Mouse (Mus musculus) mouse embryonic stem cell (cell line): ENCODE data around the gene Clec4a4.

Source experiments
- in situ Hi-C, 2 experiments: fragments of 300-500 bp; cut with MboI; formaldehyde crosslinking; loops; 1 replicate in 1 of 2; 3 replicates in 1 of 2; pipeline ENCODE4 v1.14.3; 2019 to 2020; ENCODE audit warnings: low sequenced_read_pairs in 2 of 2, low pct_unique_long_range_greater_than_20kb in 1 of 2, mixed read lengths in 1 of 2; ENCODE audit not compliant: unreplicated experiment in 1 of 2

The Clec4a4 gene

DNA sequence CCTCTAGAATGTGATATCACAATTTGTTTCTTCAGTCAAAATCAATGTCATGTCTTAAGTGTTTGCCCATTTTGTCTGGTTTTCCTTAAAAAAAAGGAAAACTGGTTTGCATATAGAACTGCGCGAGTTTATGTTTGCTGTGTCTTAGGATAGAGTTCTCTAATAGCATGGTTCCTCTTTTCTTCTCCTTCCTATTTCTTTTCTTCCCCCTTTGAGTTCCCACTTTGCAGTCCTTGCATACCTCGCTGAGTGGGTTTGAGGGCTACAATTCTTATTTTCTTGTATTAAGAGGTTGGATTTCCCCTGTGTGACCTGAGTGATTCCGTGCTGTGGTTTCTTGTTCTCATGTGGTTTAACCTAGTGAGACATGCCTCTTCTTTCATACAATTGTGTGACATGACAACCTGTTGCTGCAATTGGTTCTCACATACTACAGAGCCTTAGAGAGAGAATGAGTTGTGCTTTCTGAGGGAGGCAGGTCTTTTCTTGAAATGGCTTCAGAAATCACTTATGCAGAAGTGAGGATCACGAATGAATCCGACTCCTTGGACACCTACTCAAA is at the start of gene Clec4a4:
Clec4a4 (plus strand) TSS at position 492 of the 562 bp plus-strand sequence.
- in situ Hi-C loops = no loop called here

DNA sequence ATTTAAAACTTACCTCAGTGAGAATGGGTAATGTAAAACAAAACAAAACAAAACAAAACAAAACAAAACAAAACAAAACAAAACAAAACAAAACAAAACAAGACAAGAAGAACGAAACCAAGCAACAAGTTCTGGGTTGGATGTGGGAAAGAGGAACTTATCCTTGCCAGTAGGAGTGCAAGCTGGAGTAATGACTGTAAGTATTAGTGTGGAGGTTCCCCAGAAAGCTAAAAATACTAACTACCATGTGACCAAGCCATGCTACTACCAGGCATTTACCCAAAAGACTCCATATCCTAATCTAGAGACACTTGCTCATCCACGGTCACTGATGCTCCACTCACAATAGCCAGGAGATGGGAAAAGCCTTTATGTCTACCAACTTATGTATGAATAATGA is 43.4 kb upstream of the Clec4a4 start:
- in situ Hi-C loops = no loop called here

DNA sequence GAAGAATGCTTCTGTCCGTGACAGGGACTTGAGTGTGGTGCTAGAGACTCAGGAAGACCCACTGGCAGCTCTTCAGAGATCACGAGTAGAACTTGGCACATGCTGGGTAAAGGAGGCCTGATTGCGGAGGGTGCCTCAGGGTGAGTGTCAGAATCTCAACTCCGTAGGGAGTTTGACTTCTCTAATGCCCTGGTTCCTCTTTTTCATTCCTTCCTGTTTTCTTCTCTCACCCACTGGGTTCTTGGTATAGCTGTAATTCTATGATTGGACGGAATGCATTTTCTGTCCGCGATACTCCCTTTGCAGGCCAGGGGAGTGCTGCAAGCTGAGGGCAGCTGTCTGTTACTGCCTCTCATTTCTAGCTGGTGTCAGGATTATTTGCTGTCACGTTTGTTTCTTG is 37.8 kb upstream of the Clec4a4 start, which contains the start of gene Clec4a3:
Clec4a3 (plus strand) TSS at position 115 of the 400 bp plus-strand sequence.
- in situ Hi-C loops = no loop called here

DNA sequence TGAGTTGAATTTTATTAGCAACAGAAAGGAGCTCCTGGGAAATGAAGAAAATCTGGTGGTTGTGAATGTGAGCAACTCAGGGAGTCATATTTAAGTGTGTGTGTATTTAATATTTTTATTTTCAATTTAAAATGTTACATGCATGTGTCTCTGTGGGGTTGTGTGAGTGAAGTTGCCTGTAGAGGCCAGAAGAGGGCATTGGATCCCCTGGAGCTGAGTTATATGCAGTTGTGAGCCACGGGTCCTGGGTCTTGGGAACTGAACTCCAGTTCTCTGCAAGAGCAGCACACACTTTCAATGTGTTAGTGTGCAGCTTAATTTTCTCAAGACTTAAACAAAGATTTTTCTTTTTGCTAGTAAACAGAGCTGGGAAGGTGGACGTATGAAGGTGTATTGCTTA is 25.6 kb upstream of the Clec4a4 start:
- in situ Hi-C loops = no loop called here

DNA sequence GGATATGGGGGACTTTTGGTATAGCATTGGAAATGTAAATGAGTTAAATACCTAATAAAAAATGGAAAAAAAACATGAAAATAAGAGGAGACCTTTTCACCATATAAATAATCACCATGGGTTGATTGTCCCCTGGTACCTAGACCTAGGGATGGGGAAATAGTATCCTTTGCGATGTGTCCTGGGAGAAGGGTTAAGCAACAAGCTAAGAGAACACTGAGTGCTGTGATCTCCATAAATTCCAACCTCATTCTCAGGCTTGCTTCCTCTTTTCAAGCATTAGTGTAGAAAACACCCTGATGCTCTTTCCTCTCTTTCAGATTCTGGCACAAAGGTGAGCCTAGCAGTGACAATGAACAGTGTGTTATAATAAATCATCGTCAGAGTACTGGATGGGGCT is 21.1 kb upstream of the Clec4a4 start:
- in situ Hi-C loops = no loop called here

DNA sequence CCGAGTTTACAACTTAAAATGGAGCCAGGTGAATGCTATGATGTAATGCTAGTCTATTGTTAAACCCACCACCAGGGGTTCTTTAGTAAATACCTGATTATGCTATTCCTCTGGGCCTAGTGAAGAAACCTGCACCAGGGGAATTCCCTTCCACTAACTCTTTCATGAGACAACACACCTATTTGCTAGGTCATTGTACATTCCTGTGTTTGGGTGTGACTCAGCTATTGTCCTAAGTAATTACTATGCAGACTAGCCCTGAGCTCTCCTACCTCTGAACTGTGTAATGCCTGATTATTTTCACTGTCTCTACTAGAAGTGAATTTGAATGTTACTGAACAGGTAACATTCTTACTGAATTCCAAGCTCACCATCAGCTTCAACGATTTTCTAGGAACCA is 14.5 kb downstream of the Clec4a4 start:
- in situ Hi-C loops = loop anchor here in 1 of 2 experiments (10.0 kb wide), 1 partner anchor 110 kb away; no protein-coding TSS in a partner anchor

DNA sequence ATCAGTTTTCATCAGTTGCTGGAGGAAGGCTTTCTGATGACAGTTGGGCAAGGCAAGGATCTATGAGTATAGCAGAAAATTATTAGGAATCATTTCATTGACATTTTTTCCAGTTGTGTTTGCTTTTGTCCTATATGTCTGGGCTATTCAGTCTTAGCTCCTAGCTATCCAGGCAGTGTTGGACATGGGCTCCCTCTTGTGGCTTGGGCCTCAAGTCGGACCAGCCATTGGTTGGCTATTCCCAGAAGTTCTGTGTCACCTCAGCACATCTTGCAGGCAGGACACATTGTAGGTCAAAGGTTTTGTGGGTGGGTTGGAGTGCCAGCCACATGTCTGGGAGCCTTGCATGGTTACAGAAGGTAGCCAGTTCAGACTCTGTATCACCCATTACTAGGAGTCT is 15.4 kb downstream of the Clec4a4 start:
- in situ Hi-C loops = loop anchor here in 1 of 2 experiments (10.0 kb wide), 1 partner anchor 111 kb away; no protein-coding TSS in a partner anchor

DNA sequence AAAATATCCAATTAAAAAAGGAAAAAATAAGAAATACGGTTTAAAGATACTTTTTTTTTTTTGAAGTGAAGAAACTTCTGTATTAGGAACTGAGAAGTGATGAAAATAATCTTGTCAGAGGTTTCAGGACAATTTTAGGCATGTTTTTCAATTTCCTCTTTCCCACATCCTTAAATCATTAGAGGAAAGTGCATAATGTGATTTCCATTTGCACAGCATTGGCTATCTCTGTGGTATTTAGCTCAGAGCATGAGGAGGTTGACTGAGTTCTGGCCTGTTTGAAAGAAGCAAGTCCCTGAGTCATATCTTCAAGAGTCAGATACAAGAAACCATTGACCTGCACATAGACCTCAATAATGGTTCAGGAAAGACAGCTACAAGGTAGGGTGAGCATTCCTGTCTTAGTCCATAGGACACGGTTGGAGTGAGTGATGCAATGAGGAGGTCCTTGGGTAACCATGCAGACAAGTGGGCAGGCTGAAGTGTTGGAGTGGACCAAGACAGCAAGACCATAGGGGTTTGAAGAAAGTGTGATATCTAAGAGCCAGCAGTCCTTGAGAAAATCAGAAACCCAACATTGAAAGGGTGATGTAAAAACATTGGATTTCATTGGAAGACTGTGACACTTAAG is 59.7 kb downstream of the Clec4a4 start, which contains the start of gene Clec4b1:
Clec4b1 (plus strand) TSS at position 221 of the 631 bp plus-strand sequence.
- in situ Hi-C loops = no loop called here
